Mouse (Mus musculus) ES-E14 (cell line): Measurements from ENCODE around the gene Cfap74.

ENCODE experiments used
- CHD2 ChIP-seq: IDR thresholded peaks from 2 replicates; pipeline ENCODE4 v1.6.1; 2014; ENCODE audit warnings: mild to moderate bottlenecking, low read depth, low read length, inconsistent platforms
- ZC3H11A ChIP-seq: IDR thresholded peaks from 2 replicates; pipeline ENCODE4 v1.6.1; 2012; ENCODE audit warnings: low read depth, mild to moderate bottlenecking, inconsistent platforms, low read length, borderline replicate concordance

GRCm38 (mm10) chr4:155414656-155415235 is 5.8 kb downstream of the Cfap74 start:
- TF ChIP-seq CHD2 (no peak), ZC3H11A (no peak)
